Mouse (Mus musculus): ENCODE measurements around the gene Tom1.

Tom1 gene

GRCm38 (mm10) chr8:75042974-75043373, 9.5 kb downstream of the Tom1 start:
- no peak for DNase-seq

- DNase-seq, result peak; percentile 48 to 64
Observed at GRCm38 (mm10) chr8:75046303-75046702, 12.8 kb downstream of the Tom1 start.

- no peak for DNase-seq
Observed at GRCm38 (mm10) chr8:75047784-75048183, 14.3 kb downstream of the Tom1 start.

- no peak for DNase-seq
Observed at GRCm38 (mm10) chr8:75053342-75053741, 19.8 kb downstream of the Tom1 start.

- no peak for DNase-seq
Observed at GRCm38 (mm10) chr8:75055673-75056072, 22.2 kb downstream of the Tom1 start.

- DNase-seq, result no peak
Observed at GRCm38 (mm10) chr8:75060022-75060421, 26.5 kb downstream of the Tom1 start.

GRCm38 (mm10) chr8:75060815-75061214, 27.3 kb downstream of the Tom1 start:
- DNase-seq, result no peak

- no peak for DNase-seq
Observed at GRCm38 (mm10) chr8:75063290-75063689, 29.8 kb downstream of the Tom1 start.

GRCm38 (mm10) chr8:75064790-75065189, 31.3 kb downstream of the Tom1 start:
- no peak for DNase-seq

GRCm38 (mm10) chr8:75067287-75067686, 33.8 kb downstream of the Tom1 start:
- DNase-seq, result no peak

GRCm38 (mm10) chr8:75070297-75070696, 36.8 kb downstream of the Tom1 start:
- no peak for DNase-seq

GRCm38 (mm10) chr8:75071627-75072346, 38.3 kb downstream of the Tom1 start:
- DNase-seq, result peak; percentile 90 to 93

- DNase-seq, result peak; percentile 25 to 39
Observed at GRCm38 (mm10) chr8:75074876-75075275, 41.4 kb downstream of the Tom1 start.

- no peak for DNase-seq
Observed at GRCm38 (mm10) chr8:75078215-75078614, 44.7 kb downstream of the Tom1 start.

GRCm38 (mm10) chr8:75078851-75079250, 45.3 kb downstream of the Tom1 start:
- no peak for DNase-seq

- DNase-seq, result no peak
Observed at GRCm38 (mm10) chr8:75081364-75082040, 48.0 kb downstream of the Tom1 start.

- no peak for DNase-seq
Observed at GRCm38 (mm10) chr8:75082181-75082805, 48.8 kb downstream of the Tom1 start.

GRCm38 (mm10) chr8:75083846-75084245, 50.3 kb downstream of the Tom1 start:
- DNase-seq, result peak; percentile 79 to 94

GRCm38 (mm10) chr8:75084382-75085064, 51.0 kb downstream of the Tom1 start:
- DNase-seq, result no peak

GRCm38 (mm10) chr8:75086002-75086401, 52.5 kb downstream of the Tom1 start:
- DNase-seq, result no peak

- no peak for DNase-seq
Observed at GRCm38 (mm10) chr8:75087127-75087526, 53.6 kb downstream of the Tom1 start.

- DNase-seq, result peak; percentile 21 to 54
Observed at GRCm38 (mm10) chr8:75088989-75089881, 55.7 kb downstream of the Tom1 start.
